Mouse (Mus musculus): ENCODE measurements at regions not wholly inside any gene's neighbourhood (a gene's known extent, or its start where the extent isn't known, plus 50 kb on each side); places are given as distances from the start of the nearest gene placed in this dataset.

GRCm38 (mm10) chr4:69116353-69116752 is 162.2 kb upstream of the Brinp1 start:
- no peak for DNase-seq

DNA sequence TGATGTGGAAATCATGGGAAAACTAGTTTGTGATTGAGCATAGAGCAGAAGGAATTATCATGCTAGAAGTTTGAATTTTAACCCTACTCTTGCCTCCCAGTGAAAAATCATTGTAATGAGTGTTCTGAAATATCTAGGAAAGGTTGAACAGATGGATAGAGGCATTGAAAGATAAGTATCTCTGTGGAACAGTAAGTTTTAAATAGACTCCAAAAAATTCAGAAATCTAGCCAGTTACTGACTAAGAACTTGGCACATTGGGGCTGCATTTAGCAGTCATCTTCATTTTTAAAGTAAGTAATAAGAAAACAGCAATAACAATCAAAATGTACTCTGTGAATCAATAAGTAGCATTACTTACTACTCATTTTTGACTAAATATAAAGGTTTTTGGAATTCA is 151.0 kb upstream of the Brinp1 start:
- DNase-seq = no peak

DNA sequence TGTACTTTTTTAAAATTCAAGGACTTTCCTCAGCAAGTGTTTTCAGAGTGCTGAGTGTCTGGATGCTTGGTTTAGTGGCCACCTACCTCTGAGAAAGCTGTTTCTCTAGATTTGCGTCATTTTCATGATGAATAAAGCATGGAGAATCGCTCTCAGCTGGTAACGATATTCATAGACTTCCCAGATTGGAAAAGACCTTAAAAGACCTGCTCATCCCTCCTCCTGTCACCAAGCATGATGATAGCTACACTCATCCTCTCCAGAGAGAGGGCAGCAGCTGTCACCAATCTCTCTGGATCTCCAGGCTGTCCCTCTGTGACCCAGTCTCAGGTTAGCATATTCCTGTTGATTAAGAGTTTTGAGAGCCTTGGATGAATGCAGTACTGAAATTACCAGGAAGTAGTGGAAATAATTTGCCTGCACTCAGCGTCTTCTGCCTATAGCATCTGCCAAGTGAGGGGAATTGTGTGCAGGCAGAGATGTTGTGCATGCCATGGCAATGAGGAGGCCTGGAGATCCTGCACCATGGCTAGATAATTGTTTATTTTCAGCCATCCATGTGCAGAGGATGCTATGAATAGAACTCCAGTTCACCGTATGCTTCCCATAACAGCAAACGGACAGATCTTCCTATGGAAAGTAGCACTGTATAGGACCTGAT is 141.7 kb upstream of the Brinp1 start:
- DNase-seq = no peak

GRCm38 (mm10) chr4:69078085-69078484 is 123.9 kb upstream of the Brinp1 start:
- no peak for DNase-seq

GRCm38 (mm10) chr4:69077316-69077715 is 123.1 kb upstream of the Brinp1 start:
- DNase-seq = no peak

GRCm38 (mm10) chr4:69039645-69040342 is 85.6 kb upstream of the Brinp1 start:
- peak; percentile 72 for DNase-seq

- no peak for DNase-seq
Measured at GRCm38 (mm10) chr4:69034166-69034565, 80.0 kb upstream of the Brinp1 start.

DNA sequence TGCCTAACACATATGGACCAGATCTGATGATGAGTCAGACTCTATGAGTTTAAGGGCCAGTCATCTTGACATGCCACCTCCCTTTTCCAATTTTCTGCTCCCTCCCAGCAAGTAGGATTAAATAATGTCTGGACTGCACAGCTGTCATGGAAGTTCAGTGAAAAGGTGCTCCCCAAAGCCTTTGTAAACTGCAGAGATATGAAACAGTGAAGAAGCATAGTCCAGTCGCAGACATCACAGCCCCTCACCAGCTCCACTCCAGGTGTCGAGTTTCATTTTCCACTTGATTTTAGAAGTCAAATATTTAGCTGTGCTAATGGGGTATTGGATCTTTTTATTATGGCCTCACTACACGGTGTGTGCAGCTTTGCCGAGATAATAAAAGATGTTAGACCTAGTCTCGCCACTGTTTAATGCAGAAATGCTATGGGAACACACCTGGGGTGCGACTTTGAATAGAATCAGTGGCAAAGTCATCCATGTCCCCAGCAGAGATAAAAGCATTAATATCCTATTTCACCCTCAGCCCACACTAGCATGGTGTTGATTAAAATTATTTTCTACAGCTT is 66.0 kb upstream of the Brinp1 start:
- DNase-seq = no peak

DNA sequence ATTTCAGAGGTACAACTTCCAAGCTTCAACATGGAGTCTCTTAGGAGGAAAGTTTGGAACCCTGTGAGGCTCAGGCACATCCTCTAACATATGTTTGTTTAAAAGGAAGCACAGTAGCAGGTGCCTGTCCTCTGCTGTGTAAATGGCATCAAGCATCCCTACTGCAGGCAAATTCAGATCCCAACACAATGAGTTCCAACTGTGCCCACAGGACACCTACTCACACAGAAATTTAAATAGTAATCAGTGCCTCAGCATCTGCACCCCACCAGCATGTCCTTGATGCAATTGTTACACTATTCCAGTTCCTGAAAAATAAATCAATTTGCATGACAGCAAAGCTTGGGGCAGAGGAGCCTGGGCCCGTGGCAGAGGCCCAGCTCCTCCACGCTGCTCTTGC is 61.2 kb upstream of the Brinp1 start:
- DNase-seq = no peak
